Mouse (Mus musculus): ENCODE measurements around the gene Ina. TPM values are rescaled to one million over a fixed set of nuclear protein-coding genes. Genes with fewer than 3 reads are reported as not detected.

Gene Ina
- polyA plus RNA-seq (2015; fragmentation: Nextera tagmentation; extraction: Ambion mirVana) = 272 and 295 TPM in 2 replicates

DNA sequence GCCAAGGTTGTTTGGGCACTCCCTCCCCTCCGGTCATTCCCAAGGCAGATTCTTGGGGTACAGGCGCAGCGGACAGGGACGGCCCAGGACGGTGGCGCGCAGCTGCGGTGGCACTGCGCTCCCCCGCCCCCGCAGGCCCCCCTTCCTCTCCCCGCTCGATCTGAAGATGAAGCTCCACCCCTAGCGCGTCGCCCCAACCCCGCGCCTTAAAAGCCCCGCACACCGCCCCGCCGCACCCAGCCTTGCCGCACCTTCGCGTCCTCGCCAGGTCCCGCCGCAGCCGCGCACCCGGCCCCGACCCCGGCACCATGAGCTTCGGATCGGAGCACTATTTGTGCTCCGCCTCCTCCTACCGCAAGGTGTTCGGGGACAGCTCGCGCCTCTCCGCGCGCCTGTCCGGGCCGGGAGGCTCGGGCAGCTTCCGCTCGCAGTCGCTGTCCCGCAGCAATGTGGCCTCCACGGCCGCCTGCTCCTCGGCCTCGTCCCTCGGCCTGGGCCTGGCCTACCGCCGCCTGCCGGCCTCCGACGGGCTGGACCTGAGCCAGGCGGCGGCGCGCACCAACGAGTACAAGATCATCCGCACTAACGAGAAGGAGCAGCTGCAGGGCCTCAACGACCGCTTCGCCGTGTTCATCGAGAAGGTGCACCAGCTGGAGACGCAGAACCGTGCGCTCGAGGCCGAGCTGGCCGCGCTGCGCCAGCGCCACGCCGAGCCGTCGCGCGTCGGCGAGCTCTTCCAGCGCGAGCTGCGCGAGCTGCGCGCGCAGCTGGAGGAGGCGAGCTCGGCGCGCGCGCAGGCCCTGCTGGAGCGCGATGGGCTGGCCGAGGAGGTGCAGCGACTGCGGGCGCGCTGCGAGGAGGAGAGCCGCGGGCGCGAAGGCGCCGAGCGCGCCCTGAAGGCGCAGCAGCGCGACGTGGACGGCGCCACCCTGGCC is at the start of gene Ina, which contains the start of gene Nt5c2:
Ina (plus strand) TSS at position 252 of the 935 bp plus-strand sequence.
Nt5c2 (minus strand) TSS at position 707 of the 935 bp plus-strand sequence.
- ATAC-seq = peak; percentile 87
- Histone ChIP-seq H3K27me3 (replicated peaks; ENCODE audit: control insufficient read depth, insufficient read depth, low read length) (peaks cover 13% of the 10 kb centered on the region), H3K4me2 (ENCODE audit: low read length) (peak within 1 kb of the TSS; percentile 71), H3K4me3 (replicated peaks; ENCODE audit: low read length) (peak within 1 kb of the TSS; percentile 80), H3K36me3 (ENCODE audit: control insufficient read depth, insufficient read depth) (no peaks in the 10 kb centered on the region), H3K9me3 (ENCODE audit: control insufficient read depth, low read length) (no peaks in the 10 kb centered on the region), H3K27ac (ENCODE audit: low read length) (peak within 1 kb of the TSS; percentile 97), H3K9ac (replicated peaks; ENCODE audit: low read depth, low read length) (peak within 1 kb of the TSS; percentile 88), H3K4me1 (replicated peaks; ENCODE audit: control insufficient read depth, insufficient read depth, low read length) (peaks cover 18% of the 10 kb centered on the region)
- under 1% methylated on average over 104 of the region's 124 CpGs for WGBS

DNA sequence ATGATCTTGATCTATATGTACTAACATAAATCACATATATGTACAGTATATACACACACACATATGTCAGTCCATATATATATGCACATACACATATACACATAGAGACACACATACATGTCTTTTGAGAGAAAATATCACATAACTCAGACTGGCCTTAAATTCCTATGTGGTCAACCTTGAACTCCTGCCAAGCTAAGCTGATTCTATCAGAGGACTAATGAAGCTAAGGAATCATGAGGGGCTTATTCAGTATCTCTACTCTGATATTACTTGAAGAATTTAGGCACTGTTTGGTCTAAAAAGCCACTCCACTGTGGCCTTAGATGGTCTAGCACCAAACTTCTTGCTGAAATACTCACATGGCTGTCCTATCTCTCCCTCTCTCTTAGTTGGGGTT is 49.0 kb upstream of the Ina start:
- Histone ChIP-seq H3K4me1 (replicated peaks; ENCODE audit: control insufficient read depth, insufficient read depth, low read length) (peaks cover 13% of the 10 kb centered on the region), H3K9ac (replicated peaks; ENCODE audit: low read depth, low read length) (no peak overlapping the region), H3K4me3 (replicated peaks; ENCODE audit: low read length) (no peak overlapping the region), H3K27ac (ENCODE audit: low read length) (no peak overlapping the region), H3K4me2 (ENCODE audit: low read length) (no peak overlapping the region), H3K9me3 (ENCODE audit: control insufficient read depth, low read length) (no peaks in the 10 kb centered on the region), H3K27me3 (replicated peaks; ENCODE audit: control insufficient read depth, insufficient read depth, low read length) (no peaks in the 10 kb centered on the region), H3K36me3 (ENCODE audit: control insufficient read depth, insufficient read depth) (no peaks in the 10 kb centered on the region)
- no peak for ATAC-seq

DNA sequence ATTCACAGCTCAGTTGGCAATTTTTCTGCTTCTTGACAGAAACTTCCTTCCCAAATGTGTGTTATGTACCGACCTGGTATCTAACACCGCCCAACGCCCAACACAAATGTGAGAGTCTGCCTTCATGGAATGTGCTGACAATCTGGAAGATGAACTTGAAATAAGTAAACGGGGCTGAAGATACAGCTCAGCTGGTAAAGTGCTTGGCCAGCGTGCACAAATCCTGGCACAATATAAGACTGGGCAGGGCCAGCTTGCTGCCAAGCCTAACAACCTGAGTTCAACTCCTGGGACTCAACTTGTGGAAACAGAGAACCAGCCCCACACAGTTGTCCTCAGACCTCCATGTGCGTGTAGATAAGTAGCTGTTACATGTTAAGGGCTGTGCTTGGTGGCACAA is 48.2 kb upstream of the Ina start:
- 85% methylated on average over 6 of the region's 6 CpGs for WGBS
- H3K27ac ChIP-seq (ENCODE audit: low read length) = no peak overlapping the region
- H3K4me3 ChIP-seq (replicated peaks; ENCODE audit: low read length) = no peak overlapping the region
- no peaks in the 10 kb centered on the region for H3K9me3 ChIP-seq (ENCODE audit: control insufficient read depth, low read length)
- H3K27me3 ChIP-seq (replicated peaks; ENCODE audit: control insufficient read depth, insufficient read depth, low read length) = no peaks in the 10 kb centered on the region
- no peak overlapping the region for H3K4me2 ChIP-seq (ENCODE audit: low read length)
- no peak for ATAC-seq
- no peak overlapping the region for H3K9ac ChIP-seq (replicated peaks; ENCODE audit: low read depth, low read length)
- no peaks in the 10 kb centered on the region for H3K36me3 ChIP-seq (ENCODE audit: control insufficient read depth, insufficient read depth)
- peaks cover 13% of the 10 kb centered on the region for H3K4me1 ChIP-seq (replicated peaks; ENCODE audit: control insufficient read depth, insufficient read depth, low read length)

DNA sequence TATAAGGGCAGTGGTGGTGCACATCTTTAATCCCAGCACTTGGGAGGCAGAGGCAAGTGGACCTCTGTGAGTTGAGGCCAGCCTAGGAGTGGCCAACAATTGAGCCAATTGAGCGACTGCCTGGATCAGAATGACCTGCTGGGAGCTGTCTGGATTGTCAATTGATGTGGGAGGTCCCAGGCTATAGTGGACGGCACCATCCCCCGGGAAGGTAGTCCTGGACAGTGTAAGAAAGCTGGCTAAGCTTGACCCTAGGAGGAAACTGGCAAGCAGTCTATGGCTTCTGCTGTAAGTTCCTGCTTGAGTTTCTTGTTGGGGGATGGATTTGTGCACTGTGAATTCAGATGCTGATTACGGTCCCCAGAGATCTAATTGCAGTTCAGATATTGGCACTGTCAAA is 46.6 kb upstream of the Ina start:
- Histone ChIP-seq H3K9me3 (ENCODE audit: control insufficient read depth, low read length) (no peaks in the 10 kb centered on the region), H3K27me3 (replicated peaks; ENCODE audit: control insufficient read depth, insufficient read depth, low read length) (no peaks in the 10 kb centered on the region), H3K36me3 (ENCODE audit: control insufficient read depth, insufficient read depth) (no peaks in the 10 kb centered on the region), H3K9ac (replicated peaks; ENCODE audit: low read depth, low read length) (no peak overlapping the region), H3K4me1 (replicated peaks; ENCODE audit: control insufficient read depth, insufficient read depth, low read length) (peaks cover 21% of the 10 kb centered on the region), H3K27ac (ENCODE audit: low read length) (no peak overlapping the region), H3K4me2 (ENCODE audit: low read length) (no peak overlapping the region), H3K4me3 (replicated peaks; ENCODE audit: low read length) (no peak overlapping the region)
- WGBS = 30% methylated on average over 4 of the region's 4 CpGs
- ATAC-seq = no peak

DNA sequence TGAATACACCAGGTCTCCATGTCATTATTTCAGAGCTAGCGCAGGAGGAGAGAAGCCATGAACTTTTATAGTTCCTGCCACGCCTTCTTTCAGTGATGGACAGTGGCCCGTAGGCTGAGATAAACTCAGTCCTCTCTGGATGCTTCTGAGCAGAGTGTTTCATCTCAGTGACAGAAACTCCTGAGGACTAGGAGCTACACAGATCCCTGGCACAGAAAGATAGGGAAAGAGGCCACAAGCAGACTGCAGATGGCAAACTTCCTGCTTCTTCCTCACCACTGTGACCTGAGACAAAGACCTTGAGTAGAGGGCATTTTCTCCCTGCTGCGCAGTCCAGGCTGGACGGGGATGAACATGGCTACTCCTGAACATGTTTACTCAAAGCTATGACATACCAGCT is 45.7 kb upstream of the Ina start:
- H3K9me3 ChIP-seq (ENCODE audit: control insufficient read depth, low read length) = no peaks in the 10 kb centered on the region
- no peaks in the 10 kb centered on the region for H3K36me3 ChIP-seq (ENCODE audit: control insufficient read depth, insufficient read depth)
- no peak overlapping the region for H3K9ac ChIP-seq (replicated peaks; ENCODE audit: low read depth, low read length)
- no peak overlapping the region for H3K4me3 ChIP-seq (replicated peaks; ENCODE audit: low read length)
- ATAC-seq = no peak
- no peak overlapping the region for H3K4me2 ChIP-seq (ENCODE audit: low read length)
- H3K27ac ChIP-seq (ENCODE audit: low read length) = no peak overlapping the region
- H3K4me1 ChIP-seq (replicated peaks; ENCODE audit: control insufficient read depth, insufficient read depth, low read length) = peaks cover 21% of the 10 kb centered on the region
- H3K27me3 ChIP-seq (replicated peaks; ENCODE audit: control insufficient read depth, insufficient read depth, low read length) = no peaks in the 10 kb centered on the region
- 85% methylated on average over 5 of the region's 5 CpGs for WGBS

DNA sequence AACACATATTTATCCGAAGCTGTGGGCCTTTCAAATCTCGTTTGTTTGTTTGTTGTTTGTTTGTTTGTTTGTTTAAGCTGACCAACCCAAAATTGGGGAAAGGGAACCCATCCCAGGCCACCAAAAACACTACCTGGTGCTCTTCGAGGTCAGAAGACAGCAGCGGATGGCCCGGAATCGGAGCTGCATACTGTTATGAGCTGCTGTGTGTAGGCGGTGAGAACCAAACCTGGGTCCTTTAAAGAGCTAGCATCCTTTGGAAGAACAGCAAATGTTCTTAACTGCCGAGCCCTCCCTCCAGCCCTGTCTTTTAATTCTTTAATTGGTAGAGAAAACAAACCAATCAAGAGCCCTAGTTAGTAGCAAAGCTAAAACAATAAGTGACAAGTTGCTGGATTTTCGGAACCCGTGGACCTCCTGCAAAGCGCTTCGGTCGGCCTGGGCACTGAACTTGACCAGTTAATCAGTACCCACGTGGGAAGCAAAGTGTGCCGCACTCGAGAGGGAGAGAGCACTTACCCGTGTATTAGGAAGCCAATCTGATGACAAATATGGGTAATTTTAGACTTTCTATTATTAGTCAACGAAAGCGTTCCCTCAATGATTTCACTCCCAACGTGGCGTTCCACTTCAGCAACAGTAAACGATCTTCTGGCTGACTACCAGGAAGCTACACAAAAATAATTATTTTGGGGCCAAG is 45.1 kb upstream of the Ina start:
- Histone ChIP-seq H3K9ac (replicated peaks; ENCODE audit: low read depth, low read length) (no peak overlapping the region), H3K9me3 (ENCODE audit: control insufficient read depth, low read length) (no peaks in the 10 kb centered on the region), H3K36me3 (ENCODE audit: control insufficient read depth, insufficient read depth) (no peaks in the 10 kb centered on the region), H3K4me3 (replicated peaks; ENCODE audit: low read length) (no peak overlapping the region), H3K4me1 (replicated peaks; ENCODE audit: control insufficient read depth, insufficient read depth, low read length) (peaks cover 21% of the 10 kb centered on the region), H3K27me3 (replicated peaks; ENCODE audit: control insufficient read depth, insufficient read depth, low read length) (no peaks in the 10 kb centered on the region), H3K4me2 (ENCODE audit: low read length) (no peak overlapping the region), H3K27ac (ENCODE audit: low read length) (no peak overlapping the region; the same call in 1 of the 2 replicates)
- no peak for ATAC-seq
- WGBS = 53% methylated on average over 22 of the region's 22 CpGs

DNA sequence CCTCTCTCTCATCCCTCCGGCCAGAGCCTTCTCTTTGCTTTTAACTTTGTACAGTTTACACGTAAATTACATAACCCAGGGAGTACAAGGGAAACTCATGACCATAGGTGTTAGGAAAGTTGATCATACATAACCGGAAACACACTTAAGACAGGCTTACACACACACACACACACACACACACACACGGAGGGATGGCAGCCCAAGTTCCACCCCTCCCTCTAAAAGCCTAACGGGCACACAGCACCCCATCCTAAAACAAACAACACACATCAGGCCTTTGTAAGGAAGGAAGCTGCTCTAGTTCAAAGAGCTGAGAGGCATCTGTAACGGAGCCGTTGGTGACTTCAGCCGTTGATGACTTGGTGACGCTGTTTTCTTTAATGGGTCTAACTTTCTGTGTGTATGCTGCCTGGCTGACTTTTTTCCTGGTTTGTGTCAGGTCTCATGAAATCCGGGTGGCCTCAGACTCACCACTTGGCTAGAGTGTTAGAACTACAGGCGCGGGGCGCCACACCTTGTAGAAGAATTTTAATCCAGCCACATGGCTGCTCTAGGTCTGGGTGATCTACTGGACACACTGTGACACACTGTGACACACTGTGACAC is 44.3 kb upstream of the Ina start:
- H3K4me3 ChIP-seq (replicated peaks; ENCODE audit: low read length) = no peak overlapping the region
- no peaks in the 10 kb centered on the region for H3K9me3 ChIP-seq (ENCODE audit: control insufficient read depth, low read length)
- WGBS = 63% methylated on average over 13 of the region's 13 CpGs
- no peaks in the 10 kb centered on the region for H3K27me3 ChIP-seq (replicated peaks; ENCODE audit: control insufficient read depth, insufficient read depth, low read length)
- no peaks in the 10 kb centered on the region for H3K36me3 ChIP-seq (ENCODE audit: control insufficient read depth, insufficient read depth)
- H3K4me1 ChIP-seq (replicated peaks; ENCODE audit: control insufficient read depth, insufficient read depth, low read length) = peaks cover 21% of the 10 kb centered on the region
- no peak for ATAC-seq
- H3K9ac ChIP-seq (replicated peaks; ENCODE audit: low read depth, low read length) = no peak overlapping the region
- H3K27ac ChIP-seq (ENCODE audit: low read length) = no peak overlapping the region
- no peak overlapping the region for H3K4me2 ChIP-seq (ENCODE audit: low read length)

DNA sequence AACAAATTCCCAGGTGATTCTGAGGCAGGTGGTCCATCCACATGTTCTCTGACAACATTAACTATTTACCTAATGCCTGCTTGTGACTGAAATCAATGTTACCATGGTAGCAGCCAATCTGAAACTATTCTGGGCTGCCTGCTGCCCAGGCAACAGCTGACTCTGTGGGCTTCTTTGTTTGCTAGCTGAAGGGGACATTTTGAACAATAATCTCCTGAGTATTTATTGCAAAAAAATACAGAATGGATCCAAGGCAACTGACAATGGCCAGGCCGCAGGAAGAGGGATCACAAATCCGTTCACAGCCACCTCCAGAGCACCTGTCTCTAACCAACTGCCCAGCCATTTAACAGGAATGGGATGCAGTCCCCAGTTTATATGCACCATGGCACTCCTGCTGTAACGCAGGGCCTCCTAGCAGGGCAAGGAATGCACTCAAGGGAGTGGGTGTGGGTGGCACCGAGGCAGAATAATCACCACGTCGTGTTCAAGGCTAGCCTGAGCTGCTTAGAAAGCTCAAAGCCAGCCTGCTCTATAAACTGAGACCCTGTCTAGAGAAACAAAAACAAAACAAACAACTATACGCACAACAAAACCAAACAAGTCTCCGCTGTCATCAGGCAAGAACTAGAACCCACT is 43.3 kb upstream of the Ina start:
- no peak overlapping the region for H3K4me2 ChIP-seq (ENCODE audit: low read length)
- no peak overlapping the region for H3K4me3 ChIP-seq (replicated peaks; ENCODE audit: low read length)
- WGBS = 22% methylated on average over 8 of the region's 8 CpGs
- no peaks in the 10 kb centered on the region for H3K36me3 ChIP-seq (ENCODE audit: control insufficient read depth, insufficient read depth)
- no peaks in the 10 kb centered on the region for H3K27me3 ChIP-seq (replicated peaks; ENCODE audit: control insufficient read depth, insufficient read depth, low read length)
- H3K9me3 ChIP-seq (ENCODE audit: control insufficient read depth, low read length) = no peaks in the 10 kb centered on the region
- ATAC-seq = peak; percentile 67
- peak overlapping the region; percentile 35; the same call in 1 of the 2 replicates for H3K9ac ChIP-seq (replicated peaks; ENCODE audit: low read depth, low read length)
- peak overlapping the region; percentile 83 for H3K27ac ChIP-seq (ENCODE audit: low read length)
- H3K4me1 ChIP-seq (replicated peaks; ENCODE audit: control insufficient read depth, insufficient read depth, low read length) = peaks cover 21% of the 10 kb centered on the region

All from forebrain, embryonic 16.5 days (tissue).